Mouse (Mus musculus) small intestine, adult 2 months (tissue): ENCODE results near the gene Mynn. TPM values are rescaled to one million over a fixed set of nuclear protein-coding genes. Genes with fewer than 3 reads are reported as not detected.

ENCODE experiments used
- H3K27ac ChIP-seq: fragments of 200-500 bp; 2 replicates; pipeline ENCODE4 v1.5.1; 2012; ENCODE audit warnings: low read depth, low read length, control low read depth, inconsistent platforms; ENCODE audit not compliant: insufficient read depth
- H3K27me3 ChIP-seq: fragments of 200-500 bp; 2 replicates; pipeline ENCODE4 v1.6.1; 2012; ENCODE audit warnings: mild to moderate bottlenecking, moderate library complexity, low read length, inconsistent platforms; ENCODE audit not compliant: control insufficient read depth, insufficient read depth
- H3K36me3 ChIP-seq: fragments of 200-500 bp; 2 replicates; pipeline ENCODE4 v1.6.1; 2012; ENCODE audit warnings: mild to moderate bottlenecking, low read length, control low read depth, inconsistent platforms; ENCODE audit not compliant: control insufficient read depth, insufficient read depth
- H3K4me1 ChIP-seq: fragments of 200-500 bp; 2 replicates; pipeline ENCODE4 v1.6.1; 2012; ENCODE audit warnings: low read length, inconsistent platforms, mixed read lengths; ENCODE audit not compliant: control insufficient read depth, insufficient read depth, insufficient read length
- H3K4me3 ChIP-seq: fragments of 200-500 bp; 2 replicates; pipeline ENCODE4 v1.5.1; 2012; ENCODE audit warnings: low read depth, mild to moderate bottlenecking, control low read depth, inconsistent platforms, low read length, moderate library complexity
- CTCF ChIP-seq: fragments of 200-500 bp; IDR thresholded peaks from 2 replicates; pipeline ENCODE4 v1.5.1; 2012; ENCODE audit warnings: low read depth, mild to moderate bottlenecking, control low read depth, inconsistent platforms, low read length, moderate library complexity, mixed read lengths; ENCODE audit not compliant: insufficient replicate concordance, insufficient read length; ENCODE audit errors: extremely low read depth
- POLR2A ChIP-seq: fragments of 200-500 bp; IDR thresholded peaks from 2 replicates; pipeline ENCODE4 v1.6.1; 2012; ENCODE audit warnings: low read depth, mild to moderate bottlenecking, control low read depth, inconsistent platforms, low read length, moderate library complexity
- WGBS: fragments of 180-500 bp; shearing (Covaris S2); methylation state at CpG from one replicate; pipeline ENCODE4 v1.1.7; 2018; 5-methylcytosine and 5-hydroxymethylcytosine counted together
- polyA plus RNA-seq: library from polyadenylated mRNA; depleted of rRNA; stranded (reverse); fragments of >200 nt; gene quantifications from 2 replicates; pipeline ENCODE4 v1.2.3, GENCODE M21; 2012

Gene Mynn
- polyA plus RNA-seq, 1 experiment = 4.3 TPM

GRCm38 (mm10) chr3:30602740-30603098, 854 bp downstream of the Mynn start:
- Histone ChIP-seq H3K4me1 (no peaks in the 10 kb centered on the region), H3K27ac (peak overlapping the region; percentile 100), H3K4me3 (peak overlapping the region; percentile 86), H3K36me3 (peaks cover 16% of the 10 kb centered on the region), H3K27me3 (no peaks in the 10 kb centered on the region)
- 1% methylated on average over 27 of the region's 27 CpGs for WGBS
- TF ChIP-seq CTCF (no peak), POLR2A (peak; percentile 56)

- peak overlapping the region; percentile 100 for H3K27ac ChIP-seq
- TF ChIP-seq CTCF = no peak
- H3K4me3 ChIP-seq = peak overlapping the region; percentile 25; the same call in 1 of the 2 replicates
- H3K27me3 ChIP-seq = no peaks in the 10 kb centered on the region
- WGBS = 25% methylated on average over 10 of the region's 10 CpGs
- no peaks in the 10 kb centered on the region for H3K4me1 ChIP-seq
- H3K36me3 ChIP-seq = peaks cover 18% of the 10 kb centered on the region
Observed at GRCm38 (mm10) chr3:30603256-30603655, 1.4 kb downstream of the Mynn start.

- Histone ChIP-seq H3K4me1 (no peaks in the 10 kb centered on the region; the same call in 1 of the 2 replicates), H3K27me3 (no peaks in the 10 kb centered on the region), H3K27ac (no peak overlapping the region), H3K4me3 (no peak overlapping the region), H3K36me3 (peaks cover 52% of the 10 kb centered on the region)
- WGBS = 33% methylated on average over 3 of the region's 3 CpGs
- TF ChIP-seq POLR2A = no peak
- no peak for TF ChIP-seq CTCF
Observed at GRCm38 (mm10) chr3:30608999-30609398, 7.1 kb downstream of the Mynn start.

DNA sequence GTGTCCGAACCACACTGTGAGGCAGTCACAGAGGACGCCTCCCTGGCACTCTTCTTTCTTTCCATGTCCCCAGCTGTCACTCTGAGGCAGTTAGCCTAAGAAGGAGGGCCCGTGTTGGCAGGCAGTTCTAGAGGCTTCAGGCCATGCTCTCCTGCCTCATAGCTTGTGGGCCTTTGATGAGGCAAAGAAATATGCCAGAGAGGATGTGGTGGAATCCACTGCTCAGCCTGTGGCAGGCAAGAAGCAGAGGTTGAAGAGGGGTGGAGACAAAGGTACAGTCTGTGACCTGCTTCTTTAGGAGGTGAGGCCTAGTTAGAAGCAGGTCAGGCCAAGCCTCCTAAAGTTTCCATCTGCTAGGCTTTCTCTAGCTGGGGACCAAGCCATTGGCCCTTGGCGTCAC, 9.1 kb downstream of the Mynn start:
- WGBS = 87% methylated on average over 4 of the region's 4 CpGs
- Histone ChIP-seq H3K4me3 (no peak overlapping the region), H3K27me3 (no peaks in the 10 kb centered on the region), H3K27ac (no peak overlapping the region), H3K4me1 (no peaks in the 10 kb centered on the region; the same call in 1 of the 2 replicates), H3K36me3 (peaks cover 64% of the 10 kb centered on the region)
- no peak for TF ChIP-seq CTCF

DNA sequence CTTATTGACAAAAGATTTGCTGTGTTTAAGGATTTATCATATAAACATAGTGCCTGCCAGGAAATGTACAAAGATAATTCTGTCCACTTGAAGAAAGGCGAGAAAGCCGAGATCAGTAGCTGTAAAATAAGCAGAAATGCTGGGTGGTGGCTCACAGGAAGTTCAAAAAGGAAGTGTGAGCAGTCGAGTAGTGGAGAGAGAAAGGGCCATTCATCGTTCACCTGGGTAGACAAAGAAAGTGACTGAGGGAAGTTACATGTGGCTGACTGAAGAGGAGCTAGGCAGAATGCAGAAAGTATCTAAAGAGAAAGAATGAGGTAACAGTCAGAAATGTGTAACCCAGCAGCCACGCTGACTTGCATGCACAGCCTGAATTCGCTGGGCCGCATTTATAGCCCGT, 18.3 kb downstream of the Mynn start:
- TF ChIP-seq CTCF (no peak), POLR2A (no peak)
- H3K36me3 ChIP-seq = peaks cover 34% of the 10 kb centered on the region
- H3K4me3 ChIP-seq = no peak overlapping the region
- 77% methylated on average over 8 of the region's 8 CpGs for WGBS
- no peaks in the 10 kb centered on the region for H3K4me1 ChIP-seq
- H3K27me3 ChIP-seq = no peaks in the 10 kb centered on the region
- no peak overlapping the region for H3K27ac ChIP-seq

DNA sequence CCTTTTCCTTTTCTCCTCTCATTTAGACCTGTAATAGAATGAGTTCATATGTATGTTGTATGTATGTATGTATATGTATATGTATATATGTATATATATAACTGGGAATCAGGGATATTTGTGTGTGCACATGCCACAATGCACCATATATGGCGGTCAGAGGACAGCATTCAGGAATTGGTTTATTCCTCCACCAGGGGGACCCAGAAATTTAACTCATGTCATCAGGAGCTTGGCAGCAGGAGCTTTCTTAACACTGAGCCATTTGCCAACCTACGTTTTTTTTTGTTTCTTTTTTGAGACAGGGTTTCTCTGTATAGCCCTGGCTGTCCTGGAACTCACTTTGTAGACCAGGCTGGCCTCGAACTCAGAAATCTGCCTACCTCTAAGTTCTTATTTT, 31.8 kb downstream of the Mynn start:
- H3K27ac ChIP-seq = no peak overlapping the region
- 52% methylated on average over 3 of the region's 3 CpGs for WGBS
- TF ChIP-seq POLR2A (no peak), CTCF (no peak)

GRCm38 (mm10) chr3:30635629-30636028, 33.8 kb downstream of the Mynn start:
- 79% methylated on average over 4 of the region's 4 CpGs for WGBS
- TF ChIP-seq POLR2A = no peak
- TF ChIP-seq CTCF = peak; percentile 16; the same call in 1 of the 2 replicates
- Histone ChIP-seq H3K36me3 (no peaks in the 10 kb centered on the region), H3K27ac (no peak overlapping the region), H3K27me3 (no peaks in the 10 kb centered on the region), H3K4me1 (no peaks in the 10 kb centered on the region), H3K4me3 (no peak overlapping the region)

More for the DNA sequence above, 31.8 kb downstream of the Mynn start:
- Histone ChIP-seq H3K27me3 (no peaks in the 10 kb centered on the region), H3K4me3 (no peak overlapping the region), H3K36me3 (no peaks in the 10 kb centered on the region), H3K4me1 (no peaks in the 10 kb centered on the region)

DNA sequence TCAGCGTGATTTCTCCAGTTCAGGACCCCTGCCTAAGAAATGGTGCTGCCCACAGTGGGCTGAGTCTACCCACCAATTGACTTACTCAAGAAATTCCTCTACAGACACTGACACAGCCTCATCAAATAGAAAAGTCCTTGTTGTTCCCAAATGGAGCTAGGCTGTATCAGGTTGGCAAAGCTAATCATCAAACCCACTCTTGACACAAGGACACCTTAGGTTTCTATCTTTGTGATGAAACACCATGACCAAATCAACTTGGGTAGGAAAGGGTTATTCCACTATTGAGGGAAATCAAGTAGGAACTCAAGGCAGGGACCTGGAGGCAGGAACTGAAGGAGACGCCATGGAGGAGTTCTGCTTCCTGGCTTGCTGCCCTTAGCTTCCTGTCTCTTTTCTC, 42.3 kb downstream of the Mynn start, which contains the start of gene Lrriq4:
Gene Lrriq4, plus strand, starts transcription at position 301 of the 400 bp plus-strand sequence.
- Histone ChIP-seq H3K36me3 (no peaks in the 10 kb centered on the region), H3K27ac (no peak within 1 kb of the TSS), H3K27me3 (peaks cover under 1% of the 10 kb centered on the region; the same call in 1 of the 2 replicates), H3K4me1 (no peaks in the 10 kb centered on the region), H3K4me3 (no peak within 1 kb of the TSS)
- 66% methylated on average over 2 of the region's 2 CpGs for WGBS
- no peak for TF ChIP-seq CTCF
- no peak for TF ChIP-seq POLR2A
